Mouse (Mus musculus) cerebellum, adult 11 months (tissue): ENCODE measurements around the gene Gm10192.
"Not testable (repeated sequence)": the region's sequence is repeated elsewhere in the genome, so short reads cannot be mapped to it uniquely, and the experiment has no call there.

Experiments
- DNase-seq: peaks from one replicate; pipeline ENCODE4 v3.0.0; 2022

Gene Gm10192

GRCm38 (mm10) chr4:97183066-97183465, at the start of gene Gm10192:
Gm10192 (minus strand) TSS chr4:97183166.
- DNase-seq, result not testable (repeated sequence)

GRCm38 (mm10) chr4:97230411-97231104, 47.6 kb upstream of the Gm10192 start:
- no peak for DNase-seq

DNA sequence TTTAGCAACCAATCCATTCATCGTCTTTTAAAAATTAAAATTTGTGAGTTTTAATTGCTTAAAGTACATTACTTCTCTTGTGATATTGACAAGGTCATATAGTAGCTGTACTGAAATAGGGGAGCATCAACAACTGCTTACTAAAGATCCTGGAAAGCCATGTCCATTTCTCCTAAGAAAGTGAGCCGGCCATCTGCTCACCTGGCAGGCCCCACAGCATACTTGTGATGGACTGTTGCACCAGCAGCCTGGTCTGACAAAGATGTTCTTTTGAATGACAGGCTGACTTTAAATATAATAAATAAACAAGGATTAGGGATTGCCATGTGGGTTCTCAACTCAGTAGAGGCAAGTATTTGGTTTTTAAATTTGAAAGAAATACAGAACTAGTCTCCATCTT, 36.7 kb upstream of the Gm10192 start:
- no peak for DNase-seq

DNA sequence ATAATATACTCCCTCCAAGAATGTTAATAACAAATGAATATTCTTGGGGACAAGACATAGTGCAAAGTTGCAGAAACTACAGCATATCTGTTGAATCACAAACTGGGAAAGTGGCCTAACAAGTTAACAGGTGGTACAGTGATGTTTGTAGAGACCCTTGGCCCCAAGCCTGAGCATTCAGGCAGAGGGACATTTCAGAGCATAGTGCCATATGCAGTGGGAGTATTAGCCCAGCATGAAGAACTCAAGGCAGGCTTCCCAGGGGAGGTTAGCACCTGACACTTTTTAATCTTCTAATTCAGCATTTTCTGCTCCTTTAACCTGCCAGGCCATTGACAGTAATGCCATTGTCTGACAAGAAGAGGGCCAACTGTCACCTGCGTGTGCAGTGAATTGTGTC, 34.9 kb upstream of the Gm10192 start:
- DNase-seq, result no peak

DNA sequence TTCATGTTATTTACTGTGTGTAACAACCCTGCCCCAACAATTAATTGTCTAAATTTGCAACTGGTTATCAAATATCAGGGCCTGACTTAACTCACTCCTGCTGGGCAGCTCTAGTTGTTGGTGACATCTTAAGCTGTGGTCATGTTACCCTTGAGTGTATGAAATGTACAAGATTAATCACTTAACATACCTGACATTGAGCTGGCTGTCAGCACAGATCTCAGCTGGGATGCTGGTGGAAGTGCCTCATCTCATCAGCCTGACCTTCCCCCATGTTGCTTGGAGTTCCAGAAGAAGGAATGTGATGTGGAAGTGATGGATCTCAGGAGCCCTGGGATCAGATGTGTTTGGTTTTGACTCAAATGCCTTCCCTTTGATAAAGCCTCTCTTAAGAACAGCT, 29.5 kb upstream of the Gm10192 start:
- DNase-seq, result no peak

DNA sequence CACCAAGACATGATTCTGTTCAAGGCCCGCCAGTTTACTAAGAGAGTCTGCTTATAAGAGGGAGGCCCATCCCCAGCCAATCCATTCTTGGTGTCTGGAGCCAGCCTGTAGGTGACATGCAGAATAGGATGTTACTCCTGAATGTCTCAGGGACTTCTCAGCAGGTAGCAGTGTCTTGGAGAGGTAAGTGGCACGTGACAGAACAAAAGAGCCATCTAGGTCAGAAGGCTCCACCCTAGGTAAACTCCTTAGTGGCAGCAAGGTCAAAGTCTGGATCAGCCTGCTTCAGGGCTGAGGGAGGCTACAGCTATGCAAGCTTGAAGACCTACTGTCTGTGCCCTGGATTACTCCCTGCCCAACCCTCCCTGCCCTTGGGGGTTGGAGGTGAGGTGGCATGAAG, 20.0 kb upstream of the Gm10192 start:
- DNase-seq, result not testable (repeated sequence)

DNA sequence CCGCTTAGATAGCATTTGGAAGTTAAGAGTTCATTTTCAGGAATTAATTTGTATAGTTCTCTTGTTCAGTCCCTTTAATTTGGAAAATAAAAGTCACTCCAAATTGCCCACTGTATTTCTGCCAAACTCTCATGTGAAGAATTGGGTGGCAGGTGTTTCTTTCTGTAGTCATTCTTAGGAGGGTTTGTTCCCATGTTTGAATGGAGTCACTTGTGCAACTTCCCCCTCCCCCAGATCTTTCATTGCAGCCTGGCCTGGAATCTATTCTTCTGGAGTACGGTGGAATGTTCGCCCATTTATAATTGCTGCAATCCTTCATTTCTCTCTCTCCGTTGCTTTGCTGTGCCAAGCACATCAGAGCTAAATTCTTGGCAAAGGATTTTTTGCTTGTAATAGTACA, 10.2 kb upstream of the Gm10192 start:
- DNase-seq, result no peak

GRCm38 (mm10) chr4:97192601-97193000, 9.6 kb upstream of the Gm10192 start:
- no peak for DNase-seq

DNA sequence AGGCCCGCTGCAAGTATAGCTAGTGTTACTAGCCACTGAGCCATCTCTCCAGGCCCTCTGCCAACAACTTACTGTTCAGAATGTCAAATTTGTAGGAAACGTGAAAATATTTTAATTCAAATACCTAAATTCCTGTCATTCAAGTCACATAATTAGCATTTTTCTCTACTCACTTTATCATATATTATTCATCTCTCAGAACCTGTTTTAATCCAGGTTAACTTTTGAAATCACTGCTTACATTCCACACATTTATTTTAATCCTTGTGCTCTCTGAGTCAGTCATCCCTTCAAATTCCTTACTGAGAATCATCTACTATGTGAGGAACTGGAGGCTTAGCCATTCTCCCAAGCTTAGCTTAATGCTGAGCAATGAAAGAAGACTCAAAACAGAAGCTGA, 2.6 kb downstream of the Gm10192 start:
- DNase-seq, result no peak

DNA sequence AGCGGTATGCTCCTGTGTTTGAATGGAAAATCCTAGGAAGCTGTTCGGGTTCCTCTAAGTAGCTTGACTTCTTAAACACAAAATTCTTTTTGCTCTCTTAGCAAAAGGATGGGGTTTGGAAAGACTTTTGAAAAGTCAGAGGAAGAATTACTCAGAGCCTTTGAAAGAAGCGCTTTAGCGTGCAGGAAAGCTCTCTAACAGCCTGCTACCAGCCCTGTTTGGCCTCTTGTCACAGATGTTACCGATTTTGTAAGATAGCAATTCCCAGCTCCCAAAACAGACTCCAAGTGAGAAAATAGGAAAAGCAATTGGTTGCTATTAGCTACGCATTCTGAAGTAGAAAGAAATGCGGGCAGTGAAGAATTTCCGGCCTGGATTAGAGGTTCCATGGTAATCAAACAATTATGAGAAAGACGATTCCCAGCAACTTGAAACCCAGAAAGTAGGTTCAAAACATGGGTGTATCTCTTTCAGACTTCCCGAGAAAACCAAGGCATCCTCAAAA, 26.1 kb downstream of the Gm10192 start:
- no peak for DNase-seq

- DNase-seq, result no peak
Observed at GRCm38 (mm10) chr4:97156084-97156483, 26.9 kb downstream of the Gm10192 start.

DNA sequence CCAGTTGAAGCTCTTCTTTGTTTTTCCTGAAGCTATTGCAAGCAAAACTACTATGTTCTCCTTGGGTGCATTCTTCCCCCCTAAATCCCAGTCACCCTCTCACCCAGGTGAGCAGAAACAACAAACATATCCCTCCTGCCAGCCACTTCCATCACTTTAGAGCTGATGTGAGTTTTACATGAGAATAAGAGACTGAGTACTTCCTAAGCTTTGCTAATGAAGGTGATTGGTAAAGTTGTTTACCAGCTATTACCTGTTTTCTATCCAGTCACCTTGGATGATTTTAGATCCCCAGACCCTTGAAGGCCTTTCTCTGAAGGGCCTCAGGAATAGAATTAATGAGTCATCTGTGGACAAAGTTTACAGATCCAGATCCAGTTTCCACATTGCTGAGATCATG, 29.4 kb downstream of the Gm10192 start:
- DNase-seq, result no peak

- DNase-seq, result no peak
Observed at GRCm38 (mm10) chr4:97142484-97142883, 40.5 kb downstream of the Gm10192 start.
